Mouse (Mus musculus) kidney, postnatal 36 days (tissue): ENCODE results near the gene Slc35f3.

Source experiments
- DNase-seq, 2 experiments: peaks; one replicate each; pipeline ENCODE4 v3.0.0; 2021 to 2022; ENCODE audit warnings: mixed read lengths in 2 of 2

The Slc35f3 gene

DNA sequence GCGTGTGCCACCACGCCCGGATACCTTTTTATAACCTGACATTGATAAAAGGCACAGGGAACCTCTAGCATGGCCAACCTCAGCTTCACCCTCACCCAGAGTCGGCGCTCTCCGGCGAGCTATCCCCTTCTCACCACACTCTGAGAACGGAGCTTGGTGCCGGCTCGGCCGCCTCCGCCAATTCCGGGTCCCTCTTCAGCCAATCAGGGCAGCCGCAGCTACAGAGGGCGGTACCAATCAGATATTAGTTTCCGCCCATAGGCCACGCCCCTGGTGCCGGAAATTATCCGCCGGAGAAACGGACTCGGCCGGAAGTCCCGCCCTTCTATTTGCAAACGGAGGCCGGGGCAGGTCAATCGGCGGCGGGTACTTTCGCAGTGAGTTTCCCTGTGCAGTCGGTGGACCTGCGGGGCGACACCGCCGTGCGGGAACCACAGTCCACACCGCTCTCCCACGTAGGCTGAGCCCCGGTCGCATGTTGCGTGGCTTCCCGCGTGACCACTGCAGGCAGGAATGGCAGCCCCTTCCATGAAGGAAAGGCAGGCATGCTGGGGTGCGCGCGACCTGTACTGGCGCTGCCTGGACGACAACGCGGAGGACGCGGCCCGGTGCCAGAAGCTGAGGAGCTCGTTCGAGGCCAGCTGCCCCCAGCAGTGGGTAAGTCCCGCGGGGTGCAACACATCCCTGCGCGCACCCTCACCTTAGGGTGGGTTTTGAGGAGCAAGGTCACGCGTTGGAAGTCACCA, 124.0 kb downstream of the Slc35f3 start, which contains the start of gene Coa6:
TSS of gene Coa6 (plus strand) at position 342 of the 746 bp plus-strand sequence.
- DNase-seq: peak; percentile 98 to 99

DNA sequence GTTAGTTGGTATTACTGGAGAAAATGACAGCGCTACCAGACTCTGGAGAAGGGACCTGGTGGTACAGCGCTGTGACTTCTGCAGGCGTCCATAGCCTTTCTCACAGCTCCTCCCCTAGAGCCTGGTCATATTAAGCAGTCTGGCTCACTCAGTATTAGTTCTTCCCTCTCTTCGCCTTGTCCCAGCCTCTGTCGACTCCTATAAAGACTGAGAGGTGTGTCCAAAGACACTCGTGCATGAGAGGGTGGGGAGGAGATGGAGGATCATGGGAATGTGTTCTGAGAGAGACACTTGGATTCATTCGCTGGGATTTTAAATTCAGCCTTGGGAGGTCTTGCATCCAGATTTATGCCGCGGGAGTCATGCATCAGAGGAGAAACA, 124.6 kb downstream of the Slc35f3 start:
- DNase-seq: peak; percentile 49 to 52

DNA sequence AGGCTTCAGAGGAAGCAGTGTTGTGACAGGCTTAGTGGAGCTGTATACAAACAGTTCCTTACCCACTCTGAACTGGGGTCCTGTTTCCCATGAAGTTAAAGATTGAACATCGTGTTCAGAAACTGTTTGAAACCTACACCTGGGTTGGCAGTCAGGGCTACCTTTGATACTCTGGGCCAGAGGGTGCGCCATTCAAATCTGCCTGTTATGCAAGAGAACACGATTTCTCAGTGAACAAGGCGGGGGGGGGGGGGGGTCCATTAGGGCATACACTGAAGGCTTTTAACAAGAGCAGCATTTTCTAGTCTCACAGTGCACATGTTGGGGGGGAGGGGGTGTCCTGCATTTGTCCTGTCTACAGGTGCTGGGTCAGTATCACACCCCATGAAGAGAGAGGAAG, 125.8 kb downstream of the Slc35f3 start:
- DNase-seq: peak; percentile 54 to 75

DNA sequence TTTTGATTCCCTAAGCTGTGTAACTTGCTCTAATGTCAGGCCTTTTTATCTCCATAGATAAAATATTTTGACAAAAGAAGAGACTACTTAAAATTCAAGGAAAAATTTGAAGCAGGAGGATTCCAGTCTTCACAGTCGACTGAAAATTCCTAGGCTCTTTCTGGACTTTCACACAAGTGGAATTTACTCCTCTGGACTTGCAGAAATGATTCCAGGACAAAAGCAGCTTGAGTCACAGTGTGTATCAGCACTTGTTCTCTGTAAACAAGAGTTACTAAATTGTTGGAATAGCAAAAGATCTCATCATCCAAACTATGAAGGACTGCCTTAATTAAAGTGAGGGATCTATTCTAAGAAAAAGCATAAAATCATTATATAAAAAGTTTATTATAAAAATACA, 126.6 kb downstream of the Slc35f3 start:
- peak in 1 of 2 experiments; percentile 23 for DNase-seq

DNA sequence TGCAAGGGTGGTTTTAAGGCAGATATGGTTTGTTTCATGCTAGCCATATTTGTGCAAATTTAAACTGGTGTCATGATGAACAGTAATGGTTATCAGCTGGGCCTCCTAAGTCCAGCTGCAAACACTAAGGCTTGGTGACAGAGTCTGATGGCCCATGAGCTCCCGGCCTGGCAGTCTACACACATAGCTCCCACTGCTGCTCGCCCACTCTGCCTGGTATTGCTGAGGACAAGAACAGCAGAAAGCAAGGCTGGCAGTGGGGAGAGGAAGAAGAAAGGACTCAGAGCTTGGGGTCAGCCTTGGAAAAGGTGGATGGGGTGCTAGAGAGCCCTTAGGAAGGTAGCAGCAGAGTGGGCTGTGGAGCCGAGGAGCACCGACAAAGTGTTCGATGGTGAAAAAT, 131.3 kb downstream of the Slc35f3 start:
- DNase-seq: no peak

DNA sequence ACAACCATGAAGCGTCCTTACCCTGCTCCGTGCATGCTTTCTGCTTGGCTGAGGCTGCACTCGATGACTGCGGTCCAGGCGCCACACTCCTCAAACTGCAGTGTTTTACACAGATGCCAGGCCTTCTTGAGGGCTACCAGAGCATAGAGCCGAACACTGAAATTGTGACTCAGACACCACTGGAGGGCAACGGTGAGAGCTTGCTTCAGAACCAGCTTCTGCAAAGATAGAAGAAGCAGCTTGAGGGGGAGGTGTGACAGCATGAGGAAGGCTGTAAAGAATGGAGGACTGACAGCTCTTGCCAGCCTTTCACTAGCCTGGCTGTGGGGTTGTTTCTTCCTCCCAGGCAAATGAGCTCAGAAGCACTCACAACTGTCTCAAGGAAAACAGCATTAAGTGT, 135.5 kb downstream of the Slc35f3 start:
- DNase-seq: no peak

DNA sequence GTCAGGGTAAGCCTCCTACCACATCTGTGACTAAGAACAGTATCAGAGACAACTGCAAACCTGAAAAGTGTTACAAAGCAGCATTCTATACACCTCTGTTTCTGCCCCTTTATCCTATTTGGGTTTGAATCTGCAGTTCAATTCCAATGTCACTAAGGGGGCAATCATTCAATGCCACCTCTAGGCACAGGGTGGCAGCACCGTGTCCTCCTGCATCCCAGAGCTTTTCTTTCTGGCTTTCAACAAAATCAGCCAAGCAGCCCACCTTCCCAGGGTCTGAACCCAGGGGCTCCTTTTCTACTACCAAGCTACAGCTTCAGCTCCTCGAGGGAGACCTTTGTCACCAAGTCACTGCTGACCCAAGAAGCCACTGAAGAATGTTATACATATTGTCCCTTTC, 140.6 kb downstream of the Slc35f3 start:
- DNase-seq: peak in 1 of 2 experiments; percentile 36
